Mouse (Mus musculus): ENCODE results near the gene Itgax. TPM values are rescaled to one million over a fixed set of nuclear protein-coding genes. Genes with fewer than 3 reads are reported as not detected.
"Not testable (repeated sequence)": the region's sequence is repeated elsewhere in the genome, so short reads cannot be mapped to it uniquely, and the experiment has no call there.

Gene Itgax
- polyA plus RNA-seq, 1 experiment: 0.22 TPM

- DNase-seq (ENCODE audit: low read depth): no peak
- TF ChIP-seq POLR2A (IDR thresholded peaks at IDR 0.05; ENCODE audit: borderline replicate concordance, extremely low read depth, insufficient read depth, insufficient read length, poor library complexity, severe bottlenecking) (no peak), CTCF (IDR thresholded peaks at IDR 0.05; ENCODE audit: borderline replicate concordance, extremely low read depth, insufficient read depth, insufficient read length) (no peak)
Measured at GRCm38 (mm10) chr7:128115211-128115958, 14.0 kb upstream of the Itgax start.

- no peak for DNase-seq (ENCODE audit: low read depth)
- TF ChIP-seq CTCF (IDR thresholded peaks at IDR 0.05; ENCODE audit: borderline replicate concordance, extremely low read depth, insufficient read depth, insufficient read length): no peak
- TF ChIP-seq POLR2A (IDR thresholded peaks at IDR 0.05; ENCODE audit: borderline replicate concordance, extremely low read depth, insufficient read depth, insufficient read length, poor library complexity, severe bottlenecking): no peak
Measured at GRCm38 (mm10) chr7:128116396-128116795, 13.0 kb upstream of the Itgax start.

GRCm38 (mm10) chr7:128119726-128120490 lies 9.4 kb upstream of the Itgax start:
- TF ChIP-seq POLR2A (IDR thresholded peaks at IDR 0.05; ENCODE audit: borderline replicate concordance, extremely low read depth, insufficient read depth, insufficient read length, poor library complexity, severe bottlenecking) (no peak), CTCF (IDR thresholded peaks at IDR 0.05; ENCODE audit: borderline replicate concordance, extremely low read depth, insufficient read depth, insufficient read length) (no peak)
- no peak for DNase-seq (ENCODE audit: low read depth)

GRCm38 (mm10) chr7:128132148-128132547 lies 2.8 kb downstream of the Itgax start:
- DNase-seq (ENCODE audit: low read depth): no peak

GRCm38 (mm10) chr7:128133596-128133995 lies 4.2 kb downstream of the Itgax start:
- TF ChIP-seq CTCF (IDR thresholded peaks at IDR 0.05; ENCODE audit: borderline replicate concordance, extremely low read depth, insufficient read depth, insufficient read length): no peak
- TF ChIP-seq POLR2A (IDR thresholded peaks at IDR 0.05; ENCODE audit: borderline replicate concordance, extremely low read depth, insufficient read depth, insufficient read length, poor library complexity, severe bottlenecking): no peak
- no peak for DNase-seq (ENCODE audit: low read depth)

More at GRCm38 (mm10) chr7:128132148-128132547, 2.8 kb downstream of the Itgax start:
- TF ChIP-seq POLR2A (IDR thresholded peaks at IDR 0.05; ENCODE audit: borderline replicate concordance, extremely low read depth, insufficient read depth, insufficient read length, poor library complexity, severe bottlenecking) (no peak), CTCF (IDR thresholded peaks at IDR 0.05; ENCODE audit: borderline replicate concordance, extremely low read depth, insufficient read depth, insufficient read length) (no peak)

- no peak for DNase-seq (ENCODE audit: low read depth)
- TF ChIP-seq CTCF (IDR thresholded peaks at IDR 0.05; ENCODE audit: borderline replicate concordance, extremely low read depth, insufficient read depth, insufficient read length) (no peak), POLR2A (IDR thresholded peaks at IDR 0.05; ENCODE audit: borderline replicate concordance, extremely low read depth, insufficient read depth, insufficient read length, poor library complexity, severe bottlenecking) (no peak)
Measured at GRCm38 (mm10) chr7:128136927-128137326, 7.6 kb downstream of the Itgax start.

GRCm38 (mm10) chr7:128139611-128140010 lies 10.3 kb downstream of the Itgax start:
- TF ChIP-seq POLR2A (IDR thresholded peaks at IDR 0.05; ENCODE audit: borderline replicate concordance, extremely low read depth, insufficient read depth, insufficient read length, poor library complexity, severe bottlenecking): no peak
- no peak for TF ChIP-seq CTCF (IDR thresholded peaks at IDR 0.05; ENCODE audit: borderline replicate concordance, extremely low read depth, insufficient read depth, insufficient read length)

GRCm38 (mm10) chr7:128150970-128151369 lies 21.6 kb downstream of the Itgax start:
- DNase-seq (ENCODE audit: low read depth): no peak
- TF ChIP-seq POLR2A (IDR thresholded peaks at IDR 0.05; ENCODE audit: borderline replicate concordance, extremely low read depth, insufficient read depth, insufficient read length, poor library complexity, severe bottlenecking): no peak
- no peak for TF ChIP-seq CTCF (IDR thresholded peaks at IDR 0.05; ENCODE audit: borderline replicate concordance, extremely low read depth, insufficient read depth, insufficient read length)

More at GRCm38 (mm10) chr7:128139611-128140010, 10.3 kb downstream of the Itgax start:
- DNase-seq (ENCODE audit: low read depth): no peak

- TF ChIP-seq CTCF (IDR thresholded peaks at IDR 0.05; ENCODE audit: borderline replicate concordance, extremely low read depth, insufficient read depth, insufficient read length): no peak
- TF ChIP-seq POLR2A (IDR thresholded peaks at IDR 0.05; ENCODE audit: borderline replicate concordance, extremely low read depth, insufficient read depth, insufficient read length, poor library complexity, severe bottlenecking): no peak
- DNase-seq (ENCODE audit: low read depth): no peak
Measured at GRCm38 (mm10) chr7:128154076-128154475, 24.7 kb downstream of the Itgax start, which contains the start of gene Itgad. Itgad (plus strand) TSS chr7:128154376.

- DNase-seq (ENCODE audit: low read depth): peak; percentile 1
- no peak for TF ChIP-seq POLR2A (IDR thresholded peaks at IDR 0.05; ENCODE audit: borderline replicate concordance, extremely low read depth, insufficient read depth, insufficient read length, poor library complexity, severe bottlenecking)
- TF ChIP-seq CTCF (IDR thresholded peaks at IDR 0.05; ENCODE audit: borderline replicate concordance, extremely low read depth, insufficient read depth, insufficient read length): no peak
Measured at GRCm38 (mm10) chr7:128154924-128155323, 25.6 kb downstream of the Itgax start.

GRCm38 (mm10) chr7:128158688-128159354 lies 29.5 kb downstream of the Itgax start:
- not testable (repeated sequence) for DNase-seq (ENCODE audit: low read depth)

Measured in brain, embryonic 14.5 days (tissue).